Mouse (Mus musculus) MEL-GATA-1-ER (cell line): ENCODE measurements around the gene Olfr6.
"Not testable (repeated sequence)": the region's sequence is repeated elsewhere in the genome, so short reads cannot be mapped to it uniquely, and the experiment has no call there.

Experiments used
- DNase-seq: peaks from one replicate; pipeline ENCODE4 v3.0.0-alpha.2; 2012; ENCODE audit warnings: low read depth; ENCODE audit errors: extremely low read depth

The Olfr6 gene

DNA sequence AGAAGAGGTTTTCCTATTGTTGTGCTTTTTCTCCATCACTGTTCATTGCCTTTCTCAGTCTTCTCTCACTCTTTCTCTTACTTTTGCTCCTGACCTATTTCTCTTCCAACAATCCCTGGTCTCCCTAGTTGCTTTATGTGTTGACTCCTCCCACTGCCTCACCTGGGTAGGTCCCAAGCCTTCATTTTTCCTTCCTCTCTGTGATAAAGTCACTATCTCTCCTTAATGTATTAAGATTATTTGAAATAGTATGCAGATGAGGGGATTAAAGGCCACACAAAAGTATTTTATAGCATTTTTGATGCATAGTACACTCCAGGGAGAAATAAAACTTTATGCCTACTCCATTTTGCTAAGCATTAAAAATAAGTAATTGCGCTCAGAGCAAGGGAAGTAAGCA, at the start of gene Olfr6:
TSS of gene Olfr6 (minus strand) at position 101 of the 400 bp plus-strand sequence.
- DNase-seq: no peak

DNA sequence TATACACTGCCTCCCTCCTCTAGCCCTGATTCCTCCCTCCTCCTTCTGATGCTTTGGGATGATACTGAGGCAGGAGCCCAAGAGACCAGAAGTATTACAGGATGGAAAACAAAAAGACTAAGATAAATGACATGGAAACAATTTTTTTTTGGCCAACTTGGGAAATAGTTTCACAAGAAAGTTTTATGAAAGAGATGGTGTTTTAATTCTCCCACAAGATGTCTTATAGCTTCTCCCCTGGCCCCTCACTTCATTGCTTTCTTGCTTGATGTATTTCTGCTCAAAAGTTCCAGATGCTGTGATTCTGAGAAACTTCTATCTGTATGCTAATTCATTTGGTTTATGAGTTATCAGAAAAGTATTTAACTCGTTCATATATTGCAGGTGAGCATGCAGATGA, 42.2 kb upstream of the Olfr6 start, which contains the start of gene Olfr2:
TSS of gene Olfr2 (minus strand) at position 101 of the 400 bp plus-strand sequence.
- no peak for DNase-seq

DNA sequence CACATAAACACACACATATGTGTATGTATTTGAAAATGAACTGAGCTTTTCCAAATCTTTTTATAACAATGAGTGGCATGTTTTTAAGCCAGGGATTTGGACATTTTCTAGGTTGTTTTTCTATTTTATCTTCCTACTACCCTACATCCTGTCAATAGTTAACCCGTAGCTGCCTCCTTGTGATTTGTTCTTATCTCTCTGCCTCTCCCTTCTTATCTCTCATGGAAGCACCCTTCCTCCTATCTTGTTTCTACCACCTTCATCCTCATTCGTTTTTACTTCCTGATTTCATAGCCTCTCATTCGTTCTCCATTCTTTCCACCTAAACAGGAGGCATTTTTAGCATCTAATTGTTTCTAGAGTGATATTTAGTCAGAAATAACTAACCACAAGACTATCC, 40.4 kb upstream of the Olfr6 start:
- DNase-seq: no peak

DNA sequence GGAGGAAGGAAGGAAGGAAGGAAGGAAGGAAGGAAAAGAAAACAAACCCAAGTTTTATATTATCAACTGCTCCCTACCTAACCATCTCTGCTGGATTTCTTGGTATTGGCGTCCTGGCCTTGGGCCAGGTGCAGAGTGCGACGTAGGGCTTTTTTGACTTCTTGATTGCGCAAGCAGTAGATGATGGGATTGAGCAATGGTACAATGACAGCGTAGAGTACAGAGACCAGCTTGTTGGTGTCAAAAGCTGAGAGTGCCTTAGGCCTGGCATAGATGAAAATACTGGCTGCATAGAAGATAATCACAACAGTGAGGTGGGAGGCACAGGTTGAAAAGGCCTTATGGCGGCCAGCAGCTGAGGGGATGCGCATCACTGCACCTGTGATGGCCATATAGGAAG, 37.1 kb upstream of the Olfr6 start:
- DNase-seq: no peak

DNA sequence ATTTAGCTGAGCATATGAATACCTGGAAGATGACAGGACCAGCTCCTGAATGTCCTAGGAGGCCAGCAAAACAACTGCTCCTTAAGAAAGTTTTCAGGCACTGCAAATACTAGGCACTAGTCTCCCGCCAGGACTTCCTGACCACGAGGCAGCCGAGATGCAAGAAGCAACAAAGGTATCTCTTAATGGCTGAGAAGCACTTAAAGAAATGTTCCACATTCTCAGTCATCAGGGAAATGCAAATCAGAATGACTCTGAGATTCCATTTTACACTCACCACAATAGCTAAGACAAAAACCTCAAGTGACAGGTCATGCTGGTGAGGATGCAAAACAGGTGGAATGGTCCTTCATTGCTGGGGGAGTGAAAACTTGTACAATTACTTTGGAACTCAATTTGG, 21.5 kb upstream of the Olfr6 start:
- DNase-seq: no peak

DNA sequence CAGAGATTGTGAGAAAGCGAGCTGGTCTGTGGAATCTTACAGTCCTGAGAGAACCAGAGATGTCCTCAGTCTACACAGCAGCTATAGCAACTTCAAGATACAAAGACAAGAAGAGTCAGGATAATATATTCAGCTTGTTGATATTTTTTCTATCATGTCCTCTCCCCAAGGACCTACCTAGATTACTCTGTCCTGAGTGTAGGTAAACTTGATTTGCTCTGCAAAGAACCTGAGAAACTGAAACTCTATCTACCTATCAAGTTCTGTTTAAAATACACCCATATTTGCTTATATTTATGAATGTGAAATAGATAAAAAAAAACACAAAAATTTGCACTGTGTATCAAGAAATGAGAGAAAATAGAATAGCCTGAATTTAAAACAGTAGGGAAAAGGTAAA, 11.6 kb upstream of the Olfr6 start, which contains the start of gene Olfr711:
TSS of gene Olfr711 (minus strand) at position 101 of the 400 bp plus-strand sequence.
- DNase-seq: no peak

DNA sequence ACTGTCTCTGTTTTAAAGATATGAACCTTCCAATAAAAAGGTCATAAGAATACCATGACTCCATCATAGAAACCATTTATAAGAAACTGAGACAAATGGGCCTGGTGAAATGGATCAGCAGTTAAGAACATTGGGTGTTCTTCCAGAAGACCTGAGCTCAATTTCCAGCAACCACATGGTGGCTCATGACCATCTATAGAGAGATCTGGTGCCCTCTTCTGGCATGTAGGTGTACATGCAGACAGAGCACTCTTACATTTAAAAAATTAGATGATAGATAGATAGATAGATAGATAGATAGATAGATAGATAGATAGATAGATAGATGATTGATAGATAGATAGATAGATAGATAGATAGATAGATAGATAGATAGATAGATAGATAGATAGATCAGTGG, 3.8 kb upstream of the Olfr6 start:
- not testable (repeated sequence) for DNase-seq

DNA sequence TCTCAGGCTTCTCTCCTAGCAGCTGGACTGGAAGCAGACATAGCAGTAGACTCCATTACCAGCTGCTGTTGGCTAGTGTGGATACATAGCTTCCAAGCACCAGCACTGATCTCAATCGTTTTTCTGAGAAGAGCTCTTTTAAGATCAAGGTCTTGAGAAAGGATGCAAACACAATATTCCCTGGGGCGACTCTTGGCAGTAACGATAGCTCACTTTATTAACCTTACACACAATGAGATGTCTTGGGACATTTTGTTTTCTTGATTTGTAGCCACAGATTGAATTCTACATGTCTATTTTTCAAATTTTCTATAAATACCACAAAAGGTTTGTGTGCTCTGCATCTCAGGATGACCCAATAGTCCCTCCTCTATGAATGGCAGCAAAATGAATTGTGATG, 15.5 kb downstream of the Olfr6 start, which contains the start of gene Olfr710:
TSS of gene Olfr710 (minus strand) at position 101 of the 400 bp plus-strand sequence.
- no peak for DNase-seq

DNA sequence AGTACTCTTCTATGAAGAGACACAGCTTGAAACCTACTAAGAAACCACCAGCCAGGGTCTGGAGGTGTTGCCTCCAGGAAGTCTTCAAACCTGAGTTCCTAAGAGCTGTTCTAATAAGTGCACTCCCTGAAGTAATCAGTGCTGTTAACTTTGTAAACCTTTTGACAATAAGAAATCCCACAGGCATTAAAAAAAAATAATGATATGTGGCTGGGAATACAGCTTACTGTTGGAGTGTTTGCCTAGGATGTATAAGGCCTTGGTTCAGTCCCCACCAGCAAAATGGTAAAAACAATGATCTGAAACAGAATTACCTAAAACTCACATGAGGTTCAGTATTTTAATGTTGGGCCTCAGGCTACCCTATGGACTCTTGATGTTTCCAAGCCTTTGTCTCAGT, 31.6 kb downstream of the Olfr6 start, which contains the start of gene Olfr709-ps1:
TSS of gene Olfr709-ps1 (minus strand) at position 101 of the 400 bp plus-strand sequence.
- DNase-seq: no peak

DNA sequence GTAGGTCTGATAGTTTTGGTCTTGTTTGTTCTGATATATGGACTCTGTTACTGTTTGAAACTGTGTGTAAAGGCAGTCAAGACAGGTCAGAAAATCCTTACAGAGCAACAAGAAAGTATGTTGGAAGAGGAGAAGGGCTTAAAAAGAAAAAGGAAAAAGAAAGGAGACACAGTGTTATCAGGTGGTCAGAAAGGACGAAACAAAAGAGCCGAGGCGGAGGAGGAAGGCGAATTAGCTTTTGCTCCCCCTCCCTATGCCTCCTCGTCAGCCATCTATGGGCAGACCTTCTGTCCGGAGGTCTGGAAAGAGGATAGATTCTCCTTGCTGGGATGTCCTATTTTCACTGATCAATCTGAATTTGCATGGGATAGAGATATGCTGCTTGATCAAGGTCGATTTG, 42.8 kb downstream of the Olfr6 start:
- DNase-seq: not testable (repeated sequence)

DNA sequence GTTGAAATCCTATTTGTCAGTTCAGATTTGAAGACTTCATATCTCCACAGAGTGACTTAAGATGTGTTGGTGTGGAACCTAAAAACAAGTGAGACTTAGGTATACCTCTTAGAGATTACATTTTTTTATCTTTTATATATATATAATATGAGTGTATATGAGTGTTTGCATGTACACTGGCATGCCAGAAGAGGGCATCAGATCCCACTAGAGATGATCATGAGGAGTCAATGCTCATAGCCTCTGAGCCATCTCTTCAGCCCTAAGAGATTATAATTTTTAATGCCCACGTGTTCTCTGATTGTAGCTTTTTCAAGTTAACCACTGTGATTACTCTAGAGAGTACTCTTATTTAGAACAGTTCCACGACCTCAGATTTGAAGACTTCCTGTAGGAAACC, 56.1 kb downstream of the Olfr6 start, which contains the start of gene Olfr1532-ps1:
TSS of gene Olfr1532-ps1 (plus strand) at position 326 of the 400 bp plus-strand sequence.
- no peak for DNase-seq
